Mouse (Mus musculus): ENCODE measurements around the gene Ctbp2. TPM values are rescaled to one million over a fixed set of nuclear protein-coding genes. Genes with fewer than 3 reads are reported as not detected.

The Ctbp2 gene
- polyA plus RNA-seq, 1 experiment: 0.89 TPM

GRCm38 (mm10) chr7:133155621-133156020 is 31.5 kb upstream of the Ctbp2 start:
- Histone ChIP-seq H3K4me1 (ENCODE audit: control insufficient read depth) (no peaks in the 10 kb centered on the region), H3K36me3 (ENCODE audit: control insufficient read depth) (no peaks in the 10 kb centered on the region), H3K9me3 (ENCODE audit: control insufficient read depth, low read length) (no peaks in the 10 kb centered on the region), H3K27me3 (ENCODE audit: control insufficient read depth) (no peaks in the 10 kb centered on the region), H3K4me3 (replicated peaks) (no peak overlapping the region)
- TF ChIP-seq TAL1 (IDR thresholded peaks at IDR 0.05; ENCODE audit: low read length) (no peak), GATA1 (IDR thresholded peaks at IDR 0.05; ENCODE audit: low read length) (no peak)

GRCm38 (mm10) chr7:133154846-133155245 is 30.7 kb upstream of the Ctbp2 start:
- no peak for TF ChIP-seq TAL1 (IDR thresholded peaks at IDR 0.05; ENCODE audit: low read length)
- TF ChIP-seq GATA1 (IDR thresholded peaks at IDR 0.05; ENCODE audit: low read length): no peak
- no peaks in the 10 kb centered on the region for H3K9me3 ChIP-seq (ENCODE audit: control insufficient read depth, low read length)
- no peaks in the 10 kb centered on the region for H3K4me1 ChIP-seq (ENCODE audit: control insufficient read depth)
- no peaks in the 10 kb centered on the region for H3K27me3 ChIP-seq (ENCODE audit: control insufficient read depth)
- no peaks in the 10 kb centered on the region for H3K36me3 ChIP-seq (ENCODE audit: control insufficient read depth)
- no peak overlapping the region for H3K4me3 ChIP-seq (replicated peaks)

GRCm38 (mm10) chr7:133139689-133140336 is 15.7 kb upstream of the Ctbp2 start:
- no peak overlapping the region for H3K4me3 ChIP-seq (replicated peaks)
- no peaks in the 10 kb centered on the region for H3K9me3 ChIP-seq (ENCODE audit: control insufficient read depth, low read length)
- no peaks in the 10 kb centered on the region for H3K4me1 ChIP-seq (ENCODE audit: control insufficient read depth)
- no peak for TF ChIP-seq TAL1 (IDR thresholded peaks at IDR 0.05; ENCODE audit: low read length)
- TF ChIP-seq GATA1 (IDR thresholded peaks at IDR 0.05; ENCODE audit: low read length): no peak
- no peaks in the 10 kb centered on the region for H3K27me3 ChIP-seq (ENCODE audit: control insufficient read depth)
- H3K36me3 ChIP-seq (ENCODE audit: control insufficient read depth): no peaks in the 10 kb centered on the region

- TF ChIP-seq TAL1 (IDR thresholded peaks at IDR 0.05; ENCODE audit: low read length): no peak
- no peak for TF ChIP-seq GATA1 (IDR thresholded peaks at IDR 0.05; ENCODE audit: low read length)
- no peaks in the 10 kb centered on the region for H3K36me3 ChIP-seq (ENCODE audit: control insufficient read depth)
- no peaks in the 10 kb centered on the region for H3K9me3 ChIP-seq (ENCODE audit: control insufficient read depth, low read length)
- H3K27me3 ChIP-seq (ENCODE audit: control insufficient read depth): no peaks in the 10 kb centered on the region
- H3K4me1 ChIP-seq (ENCODE audit: control insufficient read depth): no peaks in the 10 kb centered on the region
- no peak overlapping the region for H3K4me3 ChIP-seq (replicated peaks)
Measured at GRCm38 (mm10) chr7:133133552-133133951, 9.4 kb upstream of the Ctbp2 start.

GRCm38 (mm10) chr7:133132702-133133101 is 8.5 kb upstream of the Ctbp2 start:
- H3K4me1 ChIP-seq (ENCODE audit: control insufficient read depth): no peaks in the 10 kb centered on the region
- H3K27me3 ChIP-seq (ENCODE audit: control insufficient read depth): no peaks in the 10 kb centered on the region
- no peaks in the 10 kb centered on the region for H3K9me3 ChIP-seq (ENCODE audit: control insufficient read depth, low read length)
- H3K4me3 ChIP-seq (replicated peaks): no peak overlapping the region
- TF ChIP-seq TAL1 (IDR thresholded peaks at IDR 0.05; ENCODE audit: low read length) (no peak), GATA1 (IDR thresholded peaks at IDR 0.05; ENCODE audit: low read length) (no peak)
- no peaks in the 10 kb centered on the region for H3K36me3 ChIP-seq (ENCODE audit: control insufficient read depth)

GRCm38 (mm10) chr7:133124701-133125485 is 739 bp upstream of the Ctbp2 start:
- H3K4me3 ChIP-seq (replicated peaks): peak overlapping the region; percentile 69
- no peaks in the 10 kb centered on the region for H3K36me3 ChIP-seq (ENCODE audit: control insufficient read depth)
- no peaks in the 10 kb centered on the region for H3K9me3 ChIP-seq (ENCODE audit: control insufficient read depth, low read length)
- peaks cover 66% of the 10 kb centered on the region for H3K27me3 ChIP-seq (ENCODE audit: control insufficient read depth)
- no peak for TF ChIP-seq TAL1 (IDR thresholded peaks at IDR 0.05; ENCODE audit: low read length)
- no peak for TF ChIP-seq GATA1 (IDR thresholded peaks at IDR 0.05; ENCODE audit: low read length)
- H3K4me1 ChIP-seq (ENCODE audit: control insufficient read depth): peaks cover 27% of the 10 kb centered on the region

GRCm38 (mm10) chr7:133123244-133123998 is 733 bp downstream of the Ctbp2 start, which contains the start of gene Fgfr2:
Gene Fgfr2, minus strand, starts transcription at chr7:133123350.
- TF ChIP-seq TAL1 (IDR thresholded peaks at IDR 0.05; ENCODE audit: low read length): no peak
- TF ChIP-seq GATA1 (IDR thresholded peaks at IDR 0.05; ENCODE audit: low read length): no peak
- no peaks in the 10 kb centered on the region for H3K36me3 ChIP-seq (ENCODE audit: control insufficient read depth)
- H3K27me3 ChIP-seq (ENCODE audit: control insufficient read depth): peaks cover 66% of the 10 kb centered on the region

GRCm38 (mm10) chr7:133122379-133123243 is 1.5 kb downstream of the Ctbp2 start:
- Histone ChIP-seq H3K4me3 (replicated peaks) (peak overlapping the region; percentile 69), H3K9me3 (ENCODE audit: control insufficient read depth, low read length) (no peaks in the 10 kb centered on the region), H3K36me3 (ENCODE audit: control insufficient read depth) (no peaks in the 10 kb centered on the region), H3K4me1 (ENCODE audit: control insufficient read depth) (peaks cover 30% of the 10 kb centered on the region), H3K27me3 (ENCODE audit: control insufficient read depth) (peaks cover 66% of the 10 kb centered on the region)
- no peak for TF ChIP-seq GATA1 (IDR thresholded peaks at IDR 0.05; ENCODE audit: low read length)
- TF ChIP-seq TAL1 (IDR thresholded peaks at IDR 0.05; ENCODE audit: low read length): no peak

More at GRCm38 (mm10) chr7:133123244-133123998, 733 bp downstream of the Ctbp2 start, which contains the start of gene Fgfr2:
- Histone ChIP-seq H3K4me1 (ENCODE audit: control insufficient read depth) (peaks cover 27% of the 10 kb centered on the region), H3K9me3 (ENCODE audit: control insufficient read depth, low read length) (no peaks in the 10 kb centered on the region), H3K4me3 (replicated peaks) (peak within 1 kb of the TSS; percentile 69)

Data from erythroblast, embryonic 14.5 days (primary cell).